Mouse (Mus musculus): ENCODE results near the gene Kif20b. TPM values are rescaled to one million over a fixed set of nuclear protein-coding genes. Genes with fewer than 3 reads are reported as not detected.

Gene Kif20b
- polyA plus RNA-seq (2016; fragmentation: Nextera tagmentation; extraction: Ambion mirVana), result 44.4 and 45.1 TPM in 2 replicates

GRCm38 (mm10) chr19:34921652-34922602, at the start of gene Kif20b:
Gene Kif20b (plus strand): TSS chr19:34922361.
- Histone ChIP-seq H3K9me3 (replicated peaks) (no peaks in the 10 kb centered on the region), H3K4me3 (peak within 1 kb of the TSS; percentile 96), H3K27me3 (replicated peaks) (no peaks in the 10 kb centered on the region), H3K36me3 (peaks cover 25% of the 10 kb centered on the region), H3K9ac (peak within 1 kb of the TSS; percentile 83), H3K4me1 (peaks cover 14% of the 10 kb centered on the region), H3K4me2 (peak within 1 kb of the TSS; percentile 79), H3K27ac (peak within 1 kb of the TSS; percentile 85)
- peak; percentile 97 for ATAC-seq
- under 1% methylated on average over 57 of the region's 57 CpGs for WGBS (ENCODE audit: insufficient replicate concordance)

DNA sequence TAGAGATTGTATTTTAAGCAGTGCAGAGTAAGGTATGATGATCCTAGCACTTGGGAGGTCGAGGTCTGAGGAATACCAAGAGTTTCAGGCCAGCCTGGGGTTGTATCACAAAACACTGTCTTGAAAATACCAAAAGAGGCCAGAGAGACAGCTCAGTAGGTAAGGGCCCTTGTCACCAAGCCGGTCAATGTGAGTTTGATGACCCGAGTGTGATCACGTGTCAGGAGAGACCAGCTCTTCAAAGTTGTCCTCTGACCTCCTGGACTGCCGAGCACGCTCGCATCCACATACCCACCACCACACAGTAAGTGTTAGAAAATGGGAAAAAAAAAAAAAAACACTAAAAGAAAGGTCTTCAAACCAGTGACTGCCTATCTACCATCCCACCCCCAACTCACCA, 45.5 kb upstream of the Kif20b start:
- Histone ChIP-seq H3K4me3 (no peak overlapping the region), H3K9ac (no peak overlapping the region), H3K36me3 (no peaks in the 10 kb centered on the region), H3K9me3 (replicated peaks) (no peaks in the 10 kb centered on the region), H3K4me2 (peak overlapping the region; percentile 97; the same call in 1 of the 2 replicates), H3K27me3 (replicated peaks) (no peaks in the 10 kb centered on the region), H3K4me1 (peaks cover 27% of the 10 kb centered on the region), H3K27ac (no peak overlapping the region)
- 65% methylated on average over 7 of the region's 7 CpGs for WGBS (ENCODE audit: insufficient replicate concordance)
- ATAC-seq, result no peak

DNA sequence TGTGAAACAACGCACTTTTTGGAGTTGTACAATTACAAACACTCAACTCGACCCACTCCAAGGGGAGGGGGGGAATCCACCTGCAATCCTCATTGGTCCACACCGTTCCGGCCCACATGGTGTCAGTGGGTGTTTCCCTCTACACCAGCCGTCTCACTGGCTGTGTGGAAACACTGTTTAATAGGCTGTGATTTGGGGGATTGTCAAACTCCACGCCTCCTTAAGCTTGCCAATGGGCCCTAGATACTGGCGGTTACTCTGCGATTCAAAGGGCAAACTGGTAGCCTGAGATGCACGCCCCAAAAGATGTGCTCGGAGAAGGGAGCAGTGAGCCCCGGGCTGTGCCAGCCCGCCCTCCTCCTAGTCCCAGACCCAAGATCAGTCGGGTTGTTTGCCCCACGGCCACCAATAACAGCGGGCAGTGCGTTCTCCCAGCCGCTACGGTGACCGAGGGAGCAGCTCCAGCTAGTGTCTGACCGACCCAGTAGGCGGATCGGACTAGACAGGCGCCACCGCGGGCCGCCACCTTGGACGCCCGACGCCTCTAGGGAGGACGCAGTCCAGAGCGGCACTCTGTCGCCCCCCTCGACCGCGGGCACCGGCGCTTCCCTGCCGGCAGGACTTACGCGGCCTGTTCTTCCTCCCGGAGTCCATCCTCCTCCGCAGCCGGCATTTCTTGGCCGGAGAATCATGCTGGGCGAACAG, 44.1 kb upstream of the Kif20b start:
- under 1% methylated on average over 45 of the region's 45 CpGs for WGBS (ENCODE audit: insufficient replicate concordance)
- H3K9ac ChIP-seq, result peak overlapping the region; percentile 86

DNA sequence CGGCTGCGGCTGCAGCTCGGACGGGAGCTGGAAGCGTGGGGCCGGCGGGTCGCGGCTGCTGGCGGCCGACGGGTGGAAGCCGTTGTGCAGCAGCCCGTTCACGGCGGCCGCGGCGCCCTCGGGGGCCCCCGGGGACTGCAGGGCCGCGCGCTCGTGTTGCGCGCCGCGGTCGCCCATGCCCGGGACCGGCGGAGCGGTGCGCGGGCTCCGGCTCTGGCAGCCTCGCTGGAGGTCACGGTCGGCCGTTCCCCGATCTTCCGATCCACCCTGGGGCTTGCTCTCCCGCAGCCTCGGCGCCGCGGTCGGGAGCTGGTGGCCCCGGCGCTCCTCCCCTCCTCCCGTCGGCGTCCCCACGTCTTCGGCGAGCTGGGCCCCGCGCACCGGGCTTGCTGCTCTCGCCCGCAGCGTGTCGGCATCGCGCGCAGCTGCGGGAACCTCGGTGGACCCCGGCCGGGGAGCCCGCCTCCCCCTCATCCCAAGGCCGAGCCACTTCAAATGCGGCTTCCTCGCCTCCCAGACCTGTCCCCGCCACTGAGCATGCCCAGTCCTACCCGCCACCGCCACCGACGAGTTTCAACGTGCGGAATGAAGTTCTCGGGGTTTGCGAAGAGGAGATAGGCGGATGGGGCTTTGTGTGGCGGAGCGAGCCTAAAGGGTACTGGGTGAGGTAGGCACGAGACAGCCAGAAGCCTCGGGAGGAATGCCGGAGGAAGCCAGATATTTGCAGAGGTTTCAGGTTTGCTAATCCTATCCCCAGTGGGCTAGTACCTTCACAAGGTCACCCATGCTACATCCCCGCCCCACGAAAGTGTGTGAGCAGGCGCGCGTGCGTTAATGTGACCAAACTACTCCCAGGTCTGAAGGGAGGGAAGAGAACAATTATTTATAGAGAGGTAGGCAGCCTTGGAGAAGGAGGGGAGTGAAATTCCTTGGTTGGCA, 43.3 kb upstream of the Kif20b start, which contains the start of gene Pank1:
Pank1 (minus strand) TSS at position 853 of the 939 bp plus-strand sequence.
- Histone ChIP-seq H3K4me2 (peak within 1 kb of the TSS; percentile 97), H3K9ac (peak within 1 kb of the TSS; percentile 86), H3K9me3 (replicated peaks) (no peaks in the 10 kb centered on the region), H3K27ac (peak within 1 kb of the TSS; percentile 92), H3K4me1 (peaks cover 32% of the 10 kb centered on the region), H3K36me3 (no peaks in the 10 kb centered on the region), H3K27me3 (replicated peaks) (no peaks in the 10 kb centered on the region), H3K4me3 (peak within 1 kb of the TSS; percentile 81)
- WGBS (ENCODE audit: insufficient replicate concordance), result under 1% methylated on average over 88 of the region's 96 CpGs
- ATAC-seq, result peak; percentile 44

More for the DNA sequence above, 44.1 kb upstream of the Kif20b start:
- Histone ChIP-seq H3K9me3 (replicated peaks) (no peaks in the 10 kb centered on the region), H3K4me3 (peak overlapping the region; percentile 81), H3K27ac (peak overlapping the region; percentile 92), H3K4me2 (peak overlapping the region; percentile 97), H3K36me3 (no peaks in the 10 kb centered on the region), H3K27me3 (replicated peaks) (no peaks in the 10 kb centered on the region), H3K4me1 (peaks cover 27% of the 10 kb centered on the region)
- ATAC-seq, result peak; percentile 93

DNA sequence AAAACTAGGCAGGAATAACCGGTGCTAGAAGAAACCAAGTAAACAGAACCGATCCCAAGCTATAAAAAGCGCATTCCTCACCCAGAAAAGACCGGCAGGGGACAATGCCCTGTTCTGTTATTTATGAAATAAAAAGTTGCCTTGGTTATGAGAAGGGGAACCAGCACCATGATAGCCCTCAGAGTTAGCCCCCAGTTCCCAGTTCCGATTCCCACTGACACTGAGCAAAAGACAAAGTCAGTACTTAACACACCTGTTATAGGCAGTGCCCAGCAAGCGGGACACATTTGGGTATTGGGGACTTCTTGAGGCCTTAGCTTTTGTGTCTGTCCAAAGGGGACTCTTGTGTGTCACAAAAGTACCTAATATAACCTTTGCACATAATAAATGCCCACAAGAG, 42.5 kb upstream of the Kif20b start:
- no peak for ATAC-seq
- H3K4me3 ChIP-seq, result peak overlapping the region; percentile 81
- H3K27me3 ChIP-seq (replicated peaks), result no peaks in the 10 kb centered on the region
- peak overlapping the region; percentile 97 for H3K4me2 ChIP-seq
- H3K36me3 ChIP-seq, result no peaks in the 10 kb centered on the region
- WGBS (ENCODE audit: insufficient replicate concordance), result 22% methylated on average over 6 of the region's 6 CpGs
- H3K27ac ChIP-seq, result peak overlapping the region; percentile 92
- H3K9me3 ChIP-seq (replicated peaks), result no peaks in the 10 kb centered on the region
- peaks cover 39% of the 10 kb centered on the region for H3K4me1 ChIP-seq
- peak overlapping the region; percentile 86 for H3K9ac ChIP-seq

GRCm38 (mm10) chr19:34881160-34881559, 41.0 kb upstream of the Kif20b start:
- 66% methylated on average over 5 of the region's 5 CpGs for WGBS (ENCODE audit: insufficient replicate concordance)
- Histone ChIP-seq H3K9me3 (replicated peaks) (no peaks in the 10 kb centered on the region), H3K4me2 (no peak overlapping the region), H3K4me3 (no peak overlapping the region), H3K9ac (no peak overlapping the region), H3K4me1 (peaks cover 41% of the 10 kb centered on the region), H3K27ac (no peak overlapping the region), H3K36me3 (no peaks in the 10 kb centered on the region), H3K27me3 (replicated peaks) (no peaks in the 10 kb centered on the region)
- no peak for ATAC-seq

- Histone ChIP-seq H3K4me1 (peaks cover 38% of the 10 kb centered on the region), H3K27ac (no peak overlapping the region), H3K36me3 (no peaks in the 10 kb centered on the region), H3K27me3 (replicated peaks) (no peaks in the 10 kb centered on the region), H3K9ac (no peak overlapping the region), H3K4me2 (no peak overlapping the region), H3K4me3 (no peak overlapping the region), H3K9me3 (replicated peaks) (no peaks in the 10 kb centered on the region)
- no peak for ATAC-seq
- WGBS (ENCODE audit: insufficient replicate concordance), result 56% methylated on average over 2 of the region's 2 CpGs
Measured at GRCm38 (mm10) chr19:34882443-34882842, 39.7 kb upstream of the Kif20b start.

- H3K9ac ChIP-seq, result no peak overlapping the region
- no peaks in the 10 kb centered on the region for H3K36me3 ChIP-seq
- ATAC-seq, result peak; percentile 53
- no peak overlapping the region for H3K27ac ChIP-seq
- H3K27me3 ChIP-seq (replicated peaks), result no peaks in the 10 kb centered on the region
- 58% methylated on average over 3 of the region's 3 CpGs for WGBS (ENCODE audit: insufficient replicate concordance)
- peaks cover 30% of the 10 kb centered on the region for H3K4me1 ChIP-seq
- H3K9me3 ChIP-seq (replicated peaks), result no peaks in the 10 kb centered on the region
- peak overlapping the region; percentile 6; the same call in 1 of the 2 replicates for H3K4me2 ChIP-seq
- H3K4me3 ChIP-seq, result no peak overlapping the region
Measured at GRCm38 (mm10) chr19:34883526-34884224, 38.5 kb upstream of the Kif20b start.

GRCm38 (mm10) chr19:34886324-34886723, 35.8 kb upstream of the Kif20b start:
- ATAC-seq, result no peak
- H3K4me1 ChIP-seq, result peaks cover 21% of the 10 kb centered on the region
- no peak overlapping the region for H3K27ac ChIP-seq
- WGBS (ENCODE audit: insufficient replicate concordance), result 60% methylated on average over 4 of the region's 4 CpGs
- H3K27me3 ChIP-seq (replicated peaks), result no peaks in the 10 kb centered on the region
- no peak overlapping the region for H3K4me3 ChIP-seq
- no peaks in the 10 kb centered on the region for H3K9me3 ChIP-seq (replicated peaks)
- no peaks in the 10 kb centered on the region for H3K36me3 ChIP-seq
- H3K9ac ChIP-seq, result no peak overlapping the region
- H3K4me2 ChIP-seq, result no peak overlapping the region

DNA sequence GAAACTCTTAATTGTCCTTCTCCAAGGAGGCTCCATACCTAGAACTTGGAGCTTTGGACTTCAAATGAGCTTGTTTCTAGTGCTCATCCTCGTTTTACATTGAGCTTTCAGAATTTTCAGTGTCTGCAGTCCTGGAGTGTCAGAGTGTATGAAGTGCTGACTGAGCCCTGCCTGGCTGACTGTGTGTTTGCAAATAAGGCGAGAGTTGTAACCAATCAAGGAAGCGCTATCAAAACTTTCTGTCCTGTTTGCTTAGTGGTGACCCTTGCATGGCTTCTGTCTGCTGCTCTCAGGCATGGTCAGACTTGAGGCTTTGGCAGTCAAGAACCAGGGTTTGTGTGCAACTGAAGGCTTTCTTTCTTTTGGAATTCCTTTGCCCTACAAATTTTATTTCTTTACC, 31.2 kb upstream of the Kif20b start:
- Histone ChIP-seq H3K4me3 (no peak overlapping the region), H3K27me3 (replicated peaks) (no peaks in the 10 kb centered on the region), H3K4me1 (peaks cover 7% of the 10 kb centered on the region; the same call in 1 of the 2 replicates), H3K4me2 (no peak overlapping the region), H3K9me3 (replicated peaks) (no peaks in the 10 kb centered on the region), H3K36me3 (no peaks in the 10 kb centered on the region), H3K27ac (no peak overlapping the region), H3K9ac (no peak overlapping the region)
- whole genome bisulfite sequencing (ENCODE audit: insufficient replicate concordance), result 50% methylated on average over 3 of the region's 3 CpGs
- no peak for ATAC-seq

GRCm38 (mm10) chr19:34891590-34891989, 30.6 kb upstream of the Kif20b start:
- no peak for ATAC-seq
- H3K36me3 ChIP-seq, result no peaks in the 10 kb centered on the region
- no peaks in the 10 kb centered on the region for H3K27me3 ChIP-seq (replicated peaks)
- H3K27ac ChIP-seq, result no peak overlapping the region
- H3K9ac ChIP-seq, result no peak overlapping the region
- H3K4me2 ChIP-seq, result no peak overlapping the region
- no peak overlapping the region for H3K4me3 ChIP-seq
- 66% methylated on average over 1 of the region's 1 CpGs for WGBS (ENCODE audit: insufficient replicate concordance)
- H3K9me3 ChIP-seq (replicated peaks), result no peaks in the 10 kb centered on the region
- peaks cover 7% of the 10 kb centered on the region; the same call in 1 of the 2 replicates for H3K4me1 ChIP-seq

Data from liver, embryonic 12.5 days (tissue).